ENCODE assay signal across 7 mouse cellular contexts in genomic region chr1:177449857-177450256, GRCm38 (mm10). TPM values are rescaled to one million over a fixed set of nuclear protein-coding genes. Genes with fewer than 3 reads are reported as not detected.
DNase-seq lines count a peak whose midpoint lies in the region; ATAC-seq and TF ChIP-seq lines count a peak whose summit lies in the region.
"Not testable (repeated sequence)": the region's sequence is repeated elsewhere in the genome, so short reads cannot be mapped to it uniquely, and the experiment has no call there.

No protein-coding gene starts in this region.

- peak overlapping the region; percentile 16; the same call in 1 of the 2 replicates for H3K4me3 ChIP-seq in forebrain, embryonic 10.5 days
- peak overlapping the region; percentile 37 for H3K4me3 ChIP-seq in forebrain, embryonic 15.5 days
- H3K4me3 ChIP-seq in hindbrain, embryonic 11.5 days (ENCODE audit: low read depth, low read length): peak overlapping the region; percentile 21; the same call in 1 of the 2 replicates
- peak overlapping the region; percentile 31 for H3K4me3 ChIP-seq in hindbrain, postnatal 0 days (ENCODE audit: low read length)
- H3K4me3 ChIP-seq in midbrain, embryonic 12.5 days: peak overlapping the region; percentile 26
- not testable (repeated sequence) for H3K4me3 ChIP-seq in neural tube, embryonic 13.5 days

- WGBS in forebrain, embryonic 10.5 days: 14% methylated on average over 7 of the region's 7 CpGs
- 11% methylated on average over 7 of the region's 7 CpGs for WGBS in forebrain, embryonic 15.5 days
- WGBS in hindbrain, embryonic 11.5 days: 17% methylated on average over 7 of the region's 7 CpGs
- WGBS in hindbrain, postnatal 0 days: 24% methylated on average over 7 of the region's 7 CpGs
- WGBS in midbrain, embryonic 12.5 days: 22% methylated on average over 7 of the region's 7 CpGs
- 22% methylated on average over 7 of the region's 7 CpGs for WGBS in neural tube, embryonic 13.5 days

- DNase-seq in cerebellum, adult 9-10 months: peak; percentile 48
- not testable (repeated sequence) for DNase-seq in forebrain, embryonic 10.5 days (ENCODE audit: extremely low spot score, low spot score); hindbrain, embryonic 11.5 days (ENCODE audit: low spot score); hindbrain, postnatal 0 days (ENCODE audit: low spot score)

- not testable (repeated sequence) for H3K9me3 ChIP-seq in forebrain, embryonic 10.5 days; forebrain, embryonic 15.5 days; hindbrain, embryonic 11.5 days (ENCODE audit: control insufficient read depth, low read length); hindbrain, postnatal 0 days (ENCODE audit: low read length); midbrain, embryonic 12.5 days; neural tube, embryonic 13.5 days

- H3K4me2 ChIP-seq in forebrain, embryonic 15.5 days (replicated peaks): peak overlapping the region; percentile 34
- 0 out of 2 replicates have a peak overlapping the region, but pooled peaks have one; percentile 11 for H3K4me2 ChIP-seq in hindbrain, embryonic 11.5 days (replicated peaks; ENCODE audit: low read depth, low read length)
- peak overlapping the region; percentile 37 for H3K4me2 ChIP-seq in hindbrain, postnatal 0 days (ENCODE audit: low read depth, low read length)
- peak overlapping the region; percentile 39 for H3K4me2 ChIP-seq in midbrain, embryonic 12.5 days (replicated peaks)
- peak overlapping the region; percentile 37 for H3K4me2 ChIP-seq in neural tube, embryonic 13.5 days

- H3K36me3 ChIP-seq in forebrain, embryonic 10.5 days (replicated peaks): peaks cover 29% of the 10 kb centered on the region
- H3K36me3 ChIP-seq in forebrain, embryonic 15.5 days: peaks cover 14% of the 10 kb centered on the region
- H3K36me3 ChIP-seq in hindbrain, embryonic 11.5 days (ENCODE audit: control insufficient read depth, insufficient read depth, low read length); hindbrain, postnatal 0 days (ENCODE audit: insufficient read depth, low read length): not testable (repeated sequence)
- H3K36me3 ChIP-seq in midbrain, embryonic 12.5 days: peaks cover 13% of the 10 kb centered on the region
- peaks cover 16% of the 10 kb centered on the region; the same call in 1 of the 2 replicates for H3K36me3 ChIP-seq in neural tube, embryonic 13.5 days

- TF ChIP-seq CTCF in hindbrain, postnatal 0 days (IDR thresholded peaks at IDR 0.05; ENCODE audit: low read depth): not testable (repeated sequence)

- peaks cover 92% of the 10 kb centered on the region for H3K4me1 ChIP-seq in forebrain, embryonic 10.5 days
- peaks cover 49% of the 10 kb centered on the region for H3K4me1 ChIP-seq in forebrain, embryonic 15.5 days
- H3K4me1 ChIP-seq in hindbrain, embryonic 11.5 days (replicated peaks; ENCODE audit: control insufficient read depth, insufficient read depth, low read length): peaks cover 16% of the 10 kb centered on the region
- not testable (repeated sequence) for H3K4me1 ChIP-seq in hindbrain, postnatal 0 days (ENCODE audit: insufficient read depth, low read length)
- peaks cover 59% of the 10 kb centered on the region for H3K4me1 ChIP-seq in midbrain, embryonic 12.5 days
- H3K4me1 ChIP-seq in neural tube, embryonic 13.5 days (replicated peaks): peaks cover 54% of the 10 kb centered on the region

- not testable (repeated sequence) for H3K27ac ChIP-seq in forebrain, embryonic 10.5 days; hindbrain, embryonic 11.5 days (ENCODE audit: low read depth, low read length); midbrain, embryonic 12.5 days (replicated peaks); neural tube, embryonic 13.5 days (replicated peaks)
- H3K27ac ChIP-seq in forebrain, embryonic 15.5 days (replicated peaks): peak overlapping the region; percentile 83
- peak overlapping the region; percentile 45; the same call in 1 of the 2 replicates for H3K27ac ChIP-seq in hindbrain, postnatal 0 days

- ATAC-seq in forebrain, embryonic 15.5 days (replicated peaks): 0 out of 2 replicates have a peak, but pooled peaks have one; percentile 32
- ATAC-seq in hindbrain, embryonic 11.5 days (ENCODE audit: low FRiP score): peak; percentile 30; the same call in 1 of the 2 replicates
- ATAC-seq in hindbrain, postnatal 0 days; neural tube, embryonic 13.5 days (ENCODE audit: low read depth): not testable (repeated sequence)
- 0 out of 2 replicates have a peak, but pooled peaks have one; percentile 29 for ATAC-seq in midbrain, embryonic 12.5 days (ENCODE audit: low FRiP score, low read depth)

- not testable (repeated sequence) for H3K27me3 ChIP-seq in forebrain, embryonic 10.5 days (ENCODE audit: poor library complexity, severe bottlenecking); forebrain, embryonic 15.5 days; hindbrain, embryonic 11.5 days (ENCODE audit: control insufficient read depth, insufficient read depth, low read length); hindbrain, postnatal 0 days (ENCODE audit: insufficient read depth, low read length); midbrain, embryonic 12.5 days; neural tube, embryonic 13.5 days

- peak overlapping the region; percentile 41 for H3K9ac ChIP-seq in forebrain, embryonic 15.5 days (replicated peaks)
- H3K9ac ChIP-seq in hindbrain, embryonic 11.5 days (ENCODE audit: low read depth, low read length); hindbrain, postnatal 0 days (replicated peaks; ENCODE audit: low read length); midbrain, embryonic 12.5 days (replicated peaks); neural tube, embryonic 13.5 days: not testable (repeated sequence)

RNA-seq across cellular contexts. Expression of gene Zbtb18, which starts 7.7 kb away (rescaled TPM):
- 2.1 and 3.0 TPM in 2 replicates for polyA plus RNA-seq in forebrain, embryonic 10.5 days (2016; fragmentation: Nextera tagmentation; extraction: Ambion mirVana)
- 136 and 150 TPM in 2 replicates for polyA plus RNA-seq in forebrain, embryonic 15.5 days (2015; fragmentation: Nextera tagmentation; extraction: Ambion mirVana)
- polyA plus RNA-seq in hindbrain, embryonic 11.5 days (2014; fragmentation: Nextera tagmentation; extraction: Ambion mirVana): 9.4 and 20.0 TPM in 2 replicates
- total RNA-seq in hindbrain, postnatal 0 days (2014; rRNA removed): 112 and 114 TPM in 2 replicates
- 45.6 and 47.3 TPM in 2 replicates for polyA plus RNA-seq in hindbrain, postnatal 0 days (2015; fragmentation: Nextera tagmentation; extraction: Ambion mirVana)
- 11.7 and 11.9 TPM in 2 replicates for polyA plus RNA-seq in midbrain, embryonic 12.5 days (2016; fragmentation: Nextera tagmentation; extraction: Ambion mirVana)
- polyA plus RNA-seq in neural tube, embryonic 13.5 days (2015; fragmentation: Nextera tagmentation; extraction: Ambion mirVana): 5.9 and 8.3 TPM in 2 replicates
